Mouse (Mus musculus) ES-CJ7 (cell line): ENCODE measurements around the gene Tirap.

Experiments
- DNase-seq: peaks from one replicate; pipeline ENCODE4 v3.0.0; 2011; ENCODE audit warnings: low read depth, low spot score

Tirap gene

GRCm38 (mm10) chr9:35147261-35147660 lies 52.8 kb downstream of the Tirap start:
- DNase-seq, result peak; percentile 53

GRCm38 (mm10) chr9:35145829-35146228 lies 54.3 kb downstream of the Tirap start:
- DNase-seq, result no peak

GRCm38 (mm10) chr9:35145118-35145517 lies 55.0 kb downstream of the Tirap start:
- no peak for DNase-seq

GRCm38 (mm10) chr9:35142221-35142620 lies 57.9 kb downstream of the Tirap start:
- DNase-seq, result no peak

GRCm38 (mm10) chr9:35139231-35139744 lies 60.8 kb downstream of the Tirap start:
- no peak for DNase-seq

- DNase-seq, result no peak
These were observed 62.1 kb downstream of the Tirap start for GRCm38 (mm10) chr9:35138029-35138428.

GRCm38 (mm10) chr9:35135575-35135974 lies 64.5 kb downstream of the Tirap start:
- DNase-seq, result no peak
